Mouse (Mus musculus): ENCODE results near the gene Map4. TPM values are rescaled to one million over a fixed set of nuclear protein-coding genes. Genes with fewer than 3 reads are reported as not detected.
"Not testable (repeated sequence)": the region's sequence is repeated elsewhere in the genome, so short reads cannot be mapped to it uniquely, and the experiment has no call there.

Gene Map4
- total RNA-seq, 2 experiments from 2014 or later = 350 to 364 TPM

GRCm38 (mm10) chr9:110097791-110098190 lies 166.5 kb downstream of the Map4 start:
- intact Hi-C loops (cut with DNase I) = no loop called here
- no peak for DNase-seq (ENCODE audit: low spot score in 2 of 2)

- peak; percentile 94 to 96 for DNase-seq (ENCODE audit: low spot score in 2 of 2)
- intact Hi-C loops (cut with DNase I) = loop anchor here (2.0 to 10.0 kb wide), 2 partner anchors 194 to 208 kb away; no protein-coding TSS in a partner anchor
Measured at GRCm38 (mm10) chr9:110100627-110101600, 169.7 kb downstream of the Map4 start.

DNA sequence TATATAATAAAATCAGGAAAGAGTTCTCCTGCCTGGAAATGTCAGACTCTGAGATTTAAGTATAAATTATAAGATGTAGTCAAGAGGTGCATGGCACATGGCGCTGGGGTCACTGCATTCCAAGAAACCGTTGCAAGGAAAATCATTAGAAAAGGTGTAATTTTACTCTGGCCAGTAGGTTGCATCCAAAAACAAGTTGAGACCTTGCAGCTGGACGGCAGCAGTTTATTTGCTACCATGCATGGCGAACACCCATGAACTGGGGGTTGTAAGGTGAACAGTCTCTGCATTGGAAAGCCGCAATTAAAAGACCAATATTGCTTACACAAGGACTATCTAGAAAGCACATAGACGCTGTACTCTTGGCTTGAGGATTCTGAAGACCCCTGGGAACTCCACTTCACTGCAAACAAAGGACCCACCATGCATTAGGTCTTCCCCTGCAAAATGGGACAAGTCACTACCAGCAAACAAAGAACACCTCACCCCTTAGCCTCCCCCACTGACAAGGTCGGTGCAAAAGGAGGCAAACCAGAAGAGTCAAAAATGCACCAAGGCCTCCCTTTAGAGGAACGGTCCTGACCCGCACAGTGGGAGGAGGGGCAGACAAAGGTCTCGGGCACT lies 185.2 kb downstream of the Map4 start:
- DNase-seq (ENCODE audit: low spot score in 2 of 2) = no peak
- intact Hi-C loops (cut with DNase I) = no loop called here

DNA sequence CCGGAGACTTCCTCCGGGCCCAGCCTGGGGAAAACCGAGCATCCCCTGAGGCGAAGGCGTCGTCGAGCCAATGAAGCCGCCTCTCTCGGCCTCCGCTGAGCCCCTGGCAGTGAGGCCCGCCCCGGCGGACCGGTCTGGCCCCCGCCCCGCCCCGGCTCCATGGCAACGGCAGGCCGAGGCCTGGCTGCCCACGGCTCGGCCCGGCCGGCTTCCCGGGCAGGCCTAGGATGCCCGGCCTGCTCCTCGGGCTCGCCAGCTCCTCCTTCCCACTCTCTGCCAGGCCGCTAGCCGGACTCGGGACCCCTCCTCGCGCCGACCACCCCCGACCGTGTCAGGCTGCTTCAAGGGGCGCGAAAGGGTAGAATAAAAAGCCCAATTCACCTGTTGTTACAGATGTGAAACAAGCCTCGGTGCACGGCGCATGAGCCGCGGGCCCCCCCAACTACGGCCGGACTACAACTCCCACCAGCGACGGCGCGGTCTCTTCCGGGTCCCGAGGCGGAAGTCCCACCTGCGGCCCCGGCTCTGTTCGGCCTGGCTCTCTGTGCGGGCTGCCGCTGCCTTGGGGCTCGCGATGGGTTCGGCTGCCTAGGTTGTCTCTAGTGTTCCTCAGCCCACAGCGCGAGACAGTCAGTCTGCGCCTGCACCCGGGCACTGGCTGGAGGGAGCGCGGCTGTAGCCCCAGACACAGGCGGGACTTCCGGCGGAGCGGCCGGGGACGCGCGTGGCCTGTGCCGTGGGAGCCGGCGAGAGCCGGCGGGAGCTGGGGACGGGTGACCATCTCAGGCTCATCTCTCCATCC lies 185.9 kb downstream of the Map4 start, which contains the start of gene Smarcc1:
Gene Smarcc1, plus strand, starts transcription at position 732 of the 802 bp plus-strand sequence.
- intact Hi-C loops (cut with DNase I) = loop anchor here (1.0 kb wide), 1 partner anchor 14 kb away; no protein-coding TSS in a partner anchor
- peak; percentile 93 for DNase-seq (ENCODE audit: low spot score in 2 of 2)

DNA sequence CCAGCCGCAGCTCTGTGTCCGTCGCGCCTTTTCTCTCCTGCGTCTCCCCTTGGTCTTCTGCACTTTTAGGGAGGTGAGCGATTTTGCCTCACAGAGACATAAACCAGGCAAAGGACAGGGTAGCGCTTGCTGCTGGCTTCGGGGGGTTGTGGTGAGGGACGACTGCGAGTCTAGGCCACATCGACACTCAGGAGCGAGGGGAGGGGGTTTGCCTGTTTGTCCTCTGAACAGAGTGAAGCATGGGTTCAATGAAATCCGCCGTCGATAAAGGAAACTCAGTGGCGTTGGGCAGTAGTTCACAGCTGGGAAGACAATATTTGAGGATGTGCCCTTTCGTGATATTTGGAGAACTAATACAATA lies 186.5 kb downstream of the Map4 start, which contains the start of gene Dhx30:
Gene Dhx30, minus strand, starts transcription at position 52 of the 361 bp plus-strand sequence.
- peak in 1 of 2 experiments; percentile 10 for DNase-seq (ENCODE audit: low spot score in 2 of 2)

GRCm38 (mm10) chr9:110118249-110118648 lies 187.0 kb downstream of the Map4 start:
- intact Hi-C loops (cut with DNase I) = no loop called here

More for the DNA sequence above, 186.5 kb downstream of the Map4 start, which contains the start of gene Dhx30:
- intact Hi-C loops (cut with DNase I) = loop anchor here (1.0 kb wide), 1 partner anchor 14 kb away; no protein-coding TSS in a partner anchor

DNA sequence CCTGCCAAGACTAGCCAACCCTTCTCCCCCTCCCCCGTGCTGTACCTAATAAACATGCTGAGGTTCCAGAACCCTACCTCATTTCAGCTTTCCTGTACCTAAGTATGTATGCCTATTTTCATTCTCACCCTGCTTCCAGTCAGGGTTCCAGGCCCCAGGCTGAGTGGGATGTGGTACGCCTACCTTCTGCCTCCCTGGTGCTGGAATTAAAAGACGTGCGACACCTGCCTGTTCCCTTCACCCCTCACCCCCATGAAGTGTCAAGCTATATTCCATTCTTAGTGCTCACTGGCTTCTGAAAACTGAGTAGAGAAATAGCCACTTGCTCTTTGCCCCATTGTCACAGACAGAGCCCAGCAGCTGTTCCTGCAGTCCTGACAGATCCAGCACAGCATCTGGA lies 190.2 kb downstream of the Map4 start:
- DNase-seq (ENCODE audit: low spot score in 2 of 2) = peak; percentile 12 to 51
- intact Hi-C loops (cut with DNase I) = no loop called here

More at GRCm38 (mm10) chr9:110118249-110118648, 187.0 kb downstream of the Map4 start:
- no peak for DNase-seq (ENCODE audit: low spot score in 2 of 2)

GRCm38 (mm10) chr9:110123322-110123721 lies 192.1 kb downstream of the Map4 start:
- DNase-seq (ENCODE audit: low spot score in 2 of 2) = no peak

GRCm38 (mm10) chr9:110124008-110124540 lies 192.8 kb downstream of the Map4 start:
- intact Hi-C loops (cut with DNase I) = not testable (repeated sequence)

More at GRCm38 (mm10) chr9:110123322-110123721, 192.1 kb downstream of the Map4 start:
- intact Hi-C loops (cut with DNase I) = no loop called here

DNA sequence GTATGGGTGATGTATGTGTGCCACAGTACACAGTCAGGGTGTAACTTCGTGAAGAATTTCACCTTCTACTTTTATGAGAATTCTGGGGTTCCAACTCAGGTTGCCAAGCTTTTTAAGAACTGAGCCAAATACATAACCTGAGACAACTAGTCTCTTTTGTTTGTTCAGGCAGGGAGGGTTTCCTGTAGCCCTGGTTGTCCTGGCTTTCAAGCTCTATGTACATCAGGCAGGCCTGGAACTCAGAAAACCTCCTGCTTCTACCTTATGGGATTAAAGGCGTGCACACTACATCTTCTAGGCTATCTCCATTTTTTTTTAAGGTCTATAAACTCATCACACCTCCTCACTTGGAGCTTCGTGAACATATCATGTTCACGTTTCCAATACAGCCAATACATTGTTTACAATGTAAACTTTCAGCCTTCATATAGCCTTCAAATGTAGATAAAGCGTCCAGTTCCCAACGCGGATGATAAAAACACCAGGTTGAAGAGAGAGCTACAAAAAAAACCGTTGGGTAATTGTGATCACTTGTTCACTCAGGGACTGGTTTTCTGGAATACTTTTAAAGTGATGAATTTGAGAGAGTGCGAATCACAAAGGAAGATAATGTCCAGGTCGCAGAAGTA lies 199.8 kb downstream of the Map4 start:
- no peak for DNase-seq (ENCODE audit: low spot score in 2 of 2)
- intact Hi-C loops (cut with DNase I) = loop anchor here (1.0 to 10.0 kb wide), 3 partner anchors 14 to 346 kb away; partner anchors contain the start of genes Dhx30, Kif9, Klhl18 and Smarcc1

More at GRCm38 (mm10) chr9:110124008-110124540, 192.8 kb downstream of the Map4 start:
- DNase-seq (ENCODE audit: low spot score in 2 of 2) = not testable (repeated sequence)

DNA sequence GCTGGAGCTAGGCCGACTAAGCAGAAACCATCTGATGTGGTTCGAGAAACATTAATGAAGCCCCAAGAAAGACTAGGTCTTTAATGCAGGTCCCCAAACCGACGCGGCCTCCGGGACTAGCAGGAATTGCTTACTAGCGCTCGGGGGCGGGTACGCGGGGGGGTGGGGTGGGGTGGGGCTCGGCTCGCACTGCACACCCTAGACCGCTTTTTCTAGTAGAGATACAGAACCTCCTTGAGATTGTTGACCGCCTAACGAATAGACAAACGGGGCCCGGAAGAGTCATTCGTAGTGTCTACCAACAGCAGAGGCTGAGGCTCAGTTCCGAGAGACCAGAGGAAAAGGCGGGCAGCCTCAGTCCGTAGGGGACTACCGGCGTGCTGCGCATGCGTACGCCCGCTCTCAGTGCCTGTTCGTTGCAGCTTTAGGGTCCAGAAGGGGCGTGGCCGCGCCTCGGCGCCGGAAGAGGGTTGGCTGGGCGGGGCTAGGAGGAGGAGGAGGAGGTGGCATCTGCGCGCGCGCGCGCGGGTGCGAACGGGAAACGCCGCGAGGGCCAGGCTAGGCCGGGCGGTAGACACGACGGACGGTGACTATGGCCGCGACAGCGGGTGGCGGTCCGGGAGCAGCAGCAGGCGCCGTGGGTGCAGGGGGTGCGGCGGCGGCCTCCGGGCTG lies 200.4 kb downstream of the Map4 start:
- intact Hi-C loops (cut with DNase I) = loop anchor here (1.0 to 10.0 kb wide), 3 partner anchors 14 to 346 kb away; partner anchors contain the start of genes Dhx30, Kif9, Klhl18 and Smarcc1
- peak; percentile 99 for DNase-seq (ENCODE audit: low spot score in 2 of 2)

DNA sequence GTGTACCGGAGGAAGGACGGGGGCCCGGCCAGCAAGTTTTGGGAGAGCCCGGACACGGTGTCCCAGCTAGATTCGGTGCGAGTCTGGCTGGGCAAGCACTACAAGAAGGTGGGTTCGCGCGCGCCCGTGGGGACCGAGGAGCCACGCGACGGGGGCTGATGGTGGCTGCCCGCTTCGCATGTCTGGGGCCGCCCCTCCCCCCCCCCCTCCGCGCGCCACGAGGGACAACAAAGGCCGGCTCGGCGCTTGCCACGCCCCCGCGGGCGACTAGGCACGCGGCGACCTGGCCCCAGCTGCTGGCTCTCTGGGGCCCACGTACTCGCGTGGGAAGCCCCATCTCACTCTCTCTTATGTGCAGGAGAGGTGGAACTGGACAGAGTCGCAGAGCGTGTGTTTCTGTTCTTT lies 200.9 kb downstream of the Map4 start:
- intact Hi-C loops (cut with DNase I) = loop anchor here (5.0 to 10.0 kb wide), 2 partner anchors 163 to 345 kb away; partner anchors contain the start of genes Kif9 and Klhl18

GRCm38 (mm10) chr9:110132921-110133320 lies 201.7 kb downstream of the Map4 start:
- no peak for DNase-seq (ENCODE audit: low spot score in 2 of 2)
- intact Hi-C loops (cut with DNase I) = loop anchor here (5.0 to 10.0 kb wide), 2 partner anchors 162 to 344 kb away; partner anchors contain the start of genes Kif9 and Klhl18

More for the DNA sequence above, 200.9 kb downstream of the Map4 start:
- no peak for DNase-seq (ENCODE audit: low spot score in 2 of 2)

Small RNA genes lying within 50 kb of the gene (microRNA-seq; reads per million reads assigned to microRNA genes)
- 0 to 0.50 reads per million in 2 experiments for gene Mir7089

Other genes starting within 250 kb of the Map4 start
- gene Fbxw18, start 228.8 kb upstream of the Map4 start, total RNA-seq (2021) = not detected
- not detected for gene Fbxw26, start 185.4 kb upstream of the Map4 start, total RNA-seq (2021)
- gene Fbxw27, start 140.8 kb upstream of the Map4 start, total RNA-seq (2021) = not detected
- 1 to 10 TPM; 1.8 to 2.8 TPM for gene Spink8, start 119.2 kb upstream of the Map4 start, total RNA-seq (2021)
- gene Nme6, start 98.7 kb upstream of the Map4 start, total RNA-seq (2021) = 1 to 10 TPM; 7.3 to 7.7 TPM
- gene Camp, start 81.8 kb upstream of the Map4 start, total RNA-seq (2021) = not detected
- gene Cdc25a, start 55.9 kb upstream of the Map4 start, total RNA-seq (2021) = 1 to 10 TPM; 3.9 to 4.0 TPM
- gene Smarcc1, start 186.2 kb downstream of the Map4 start, total RNA-seq (2021) = 10 to 100 TPM; 71.5 to 75.7 TPM
- 100 to 1,000 TPM; 153 to 164 TPM for gene Dhx30, start 186.4 kb downstream of the Map4 start, total RNA-seq (2021)